Mouse (Mus musculus) megakaryocyte, embryonic 14.5 days (primary cell): ENCODE results near the gene Rgma.

Experiments
- FLI1 ChIP-seq: IDR thresholded peaks from 2 replicates; pipeline ENCODE4 v1.6.1; 2012; ENCODE audit warnings: low read length, inconsistent platforms, mixed read lengths
- GATA1 ChIP-seq: IDR thresholded peaks from 3 replicates; pipeline ENCODE4 v1.6.1; 2012; ENCODE audit warnings: mixed read lengths, low read length, inconsistent platforms, borderline replicate concordance

DNA sequence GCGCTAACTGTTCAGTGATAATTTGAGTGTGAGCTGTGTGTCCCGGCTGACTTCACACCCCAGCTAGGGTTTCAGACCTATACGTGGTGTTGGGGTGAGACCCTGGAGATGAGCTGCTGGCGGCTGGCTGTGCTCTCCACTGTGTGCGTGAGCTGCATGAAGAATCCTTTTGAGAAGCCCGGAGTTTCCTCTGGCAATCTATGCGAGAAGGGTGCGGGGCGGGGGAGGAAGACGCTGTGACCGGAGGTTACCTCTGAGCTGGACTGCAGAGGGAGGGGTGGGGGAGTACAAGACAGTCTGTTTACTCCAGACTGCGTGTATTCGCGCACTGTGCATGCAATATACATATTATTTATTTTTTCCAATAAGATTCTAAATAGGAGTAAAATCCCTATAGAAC is 582 bp upstream of the Rgma start:
- TF ChIP-seq GATA1, result no peak
- no peak for TF ChIP-seq FLI1
